Mouse (Mus musculus) embryonic facial prominence, embryonic 15.5 days (tissue): ENCODE data around the gene Arhgap33. TPM values are rescaled to one million over a fixed set of nuclear protein-coding genes. Genes with fewer than 3 reads are reported as not detected.

ENCODE experiments used
- ATAC-seq: fragments of 200-750 bp; cut with Nextera tagmentation; 2 replicates; pipeline ENCODE4 v1.8.0; 2017; ENCODE audit warnings: low read depth, moderate TSS enrichment; ENCODE audit not compliant: insufficient number of reproducible peaks, low FRiP score, low TSS enrichment
- H3K27ac ChIP-seq: fragments of 300-500 bp; sonication (generic); replicated peaks from 2 replicates; pipeline ENCODE4 v1.5.1; 2015; ENCODE audit warnings: mild to moderate bottlenecking, inconsistent platforms
- H3K27me3 ChIP-seq: fragments of 300-500 bp; sonication (generic); 2 replicates; pipeline ENCODE4 v1.6.1; 2015; ENCODE audit warnings: inconsistent platforms
- H3K36me3 ChIP-seq: fragments of 300-500 bp; sonication (generic); 2 replicates; pipeline ENCODE4 v1.6.1; 2015; ENCODE audit warnings: mild to moderate bottlenecking, inconsistent platforms
- H3K4me1 ChIP-seq: fragments of 300-500 bp; sonication (generic); 2 replicates; pipeline ENCODE4 v1.6.1; 2015; ENCODE audit warnings: inconsistent platforms
- H3K4me2 ChIP-seq: fragments of 300-500 bp; sonication (generic); replicated peaks from 2 replicates; pipeline ENCODE4 v1.6.1; 2015; ENCODE audit warnings: mild to moderate bottlenecking, inconsistent platforms
- H3K4me3 ChIP-seq: fragments of 300-500 bp; sonication (generic); replicated peaks from 2 replicates; pipeline ENCODE4 v1.5.1; 2015; ENCODE audit warnings: mild to moderate bottlenecking, inconsistent platforms
- H3K9ac ChIP-seq: fragments of 300-500 bp; sonication (generic); 2 replicates; pipeline ENCODE4 v1.6.1; 2015; ENCODE audit warnings: inconsistent platforms
- H3K9me3 ChIP-seq: fragments of 300-500 bp; sonication (generic); replicated peaks from 2 replicates; pipeline ENCODE4 v1.6.1; 2016; ENCODE audit warnings: inconsistent platforms
- WGBS: fragments of 180-500 bp; shearing (Covaris S2); methylation state at CpG from one replicate; pipeline ENCODE4 v1.1.7; 2015; 5-methylcytosine and 5-hydroxymethylcytosine counted together
- polyA plus RNA-seq: library from polyadenylated mRNA; unstranded; fragments of >200 nt; fragmentation: Nextera tagmentation; extraction: Ambion mirVana; gene quantifications from 2 replicates; pipeline ENCODE4 v1.2.1, GENCODE M21; 2015

The Arhgap33 gene
- polyA plus RNA-seq, 1 experiment from 2014 or later = 16.2 TPM

DNA sequence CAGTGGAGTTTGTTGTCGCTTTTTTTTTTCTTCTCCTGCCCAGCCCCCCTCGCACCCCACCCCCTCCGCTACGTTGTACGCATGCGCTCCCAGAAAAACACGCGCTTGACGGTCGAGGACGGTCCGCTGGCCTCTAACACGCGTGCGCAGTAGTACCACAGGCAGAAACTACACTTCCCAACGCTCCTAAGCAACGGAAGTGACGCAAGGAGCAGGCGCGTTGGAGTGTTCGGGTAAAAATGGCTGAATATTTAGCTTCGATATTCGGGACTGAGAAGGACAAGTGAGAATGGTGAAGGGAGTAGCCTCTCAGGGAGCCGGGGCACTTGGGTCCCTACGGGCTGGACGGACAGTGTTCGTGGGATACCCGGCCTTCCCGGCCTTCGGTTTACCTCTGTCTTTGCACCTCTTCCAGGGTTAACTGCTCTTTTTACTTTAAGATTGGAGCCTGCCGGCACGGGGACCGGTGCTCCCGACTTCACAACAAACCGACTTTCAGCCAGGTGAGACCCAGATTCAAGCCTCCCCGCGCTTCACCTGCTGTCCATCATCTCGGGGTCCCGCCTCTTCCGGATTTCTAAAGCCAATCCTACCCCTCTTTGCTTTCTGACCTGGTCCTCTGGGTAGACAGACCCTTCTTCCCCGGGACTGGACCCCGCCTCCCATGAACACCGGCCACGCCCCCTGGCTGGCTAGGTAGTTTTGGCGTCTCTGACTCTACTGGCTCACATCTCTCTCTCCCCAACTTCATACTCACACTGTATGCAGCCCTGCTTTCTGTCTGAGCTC, 28.5 kb upstream of the Arhgap33 start, which contains the start of the genes U2af1l4, Gm49396 and Psenen:
Gene U2af1l4 (plus strand): TSS at position 185 of the 789 bp plus-strand sequence.
Gene Gm49396 (plus strand): TSS at position 228 of the 789 bp plus-strand sequence.
Gene Psenen (minus strand): TSS at position 511 of the 789 bp plus-strand sequence.
- Histone ChIP-seq H3K9me3 (no peaks in the 10 kb centered on the region), H3K27me3 (no peaks in the 10 kb centered on the region), H3K27ac (peak within 1 kb of the TSS; percentile 98), H3K4me2 (peak within 1 kb of the TSS; percentile 81), H3K36me3 (peaks cover 19% of the 10 kb centered on the region), H3K4me3 (peak within 1 kb of the TSS; percentile 94), H3K9ac (peak within 1 kb of the TSS; percentile 86), H3K4me1 (peaks cover 28% of the 10 kb centered on the region)
- under 1% methylated on average over 45 of the region's 45 CpGs for WGBS
- peak; percentile 90 for ATAC-seq

GRCm38 (mm10) chr7:30562526-30563116, 27.8 kb upstream of the Arhgap33 start:
- no peak for ATAC-seq
- H3K27ac ChIP-seq = peak overlapping the region; percentile 98
- peak overlapping the region; percentile 94 for H3K4me3 ChIP-seq
- WGBS = 1% methylated on average over 27 of the region's 27 CpGs
- H3K9me3 ChIP-seq = no peaks in the 10 kb centered on the region
- H3K36me3 ChIP-seq = peaks cover 16% of the 10 kb centered on the region
- H3K9ac ChIP-seq = peak overlapping the region; percentile 55
- peak overlapping the region; percentile 81 for H3K4me2 ChIP-seq
- H3K4me1 ChIP-seq = peaks cover 33% of the 10 kb centered on the region
- no peaks in the 10 kb centered on the region for H3K27me3 ChIP-seq

DNA sequence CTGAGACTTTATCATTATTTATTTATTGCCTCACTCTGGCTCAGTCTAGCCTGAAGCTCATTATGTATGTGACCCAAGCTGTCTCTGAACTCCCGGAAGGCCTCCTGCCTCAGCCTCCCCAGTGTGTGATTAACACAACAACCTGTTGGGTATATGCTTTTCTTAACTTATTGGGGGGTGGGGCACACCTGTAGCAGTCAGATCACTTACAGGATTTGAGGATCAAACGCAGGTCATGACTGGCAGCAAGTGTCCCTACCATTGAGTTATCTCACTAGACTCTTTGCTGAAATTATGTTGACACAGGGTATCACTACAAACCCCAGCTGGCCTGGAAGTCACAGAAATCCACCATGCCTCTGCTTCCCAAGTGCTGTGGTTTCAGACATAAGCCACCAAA, 25.4 kb upstream of the Arhgap33 start:
- H3K36me3 ChIP-seq = peaks cover 23% of the 10 kb centered on the region
- H3K9ac ChIP-seq = 0 out of 2 replicates have a peak overlapping the region, but pooled peaks have one; percentile 2
- H3K4me1 ChIP-seq = peaks cover 33% of the 10 kb centered on the region
- 67% methylated on average over 2 of the region's 2 CpGs for WGBS
- no peaks in the 10 kb centered on the region for H3K9me3 ChIP-seq
- H3K4me3 ChIP-seq = no peak overlapping the region
- no peaks in the 10 kb centered on the region for H3K27me3 ChIP-seq
- peak overlapping the region; percentile 86; the same call in 1 of the 2 replicates for H3K4me2 ChIP-seq
- ATAC-seq = no peak
- no peak overlapping the region for H3K27ac ChIP-seq

- H3K4me3 ChIP-seq = peak within 1 kb of the TSS; percentile 74
- H3K27ac ChIP-seq = peak within 1 kb of the TSS; percentile 71
- H3K4me2 ChIP-seq = peak within 1 kb of the TSS; percentile 86
- WGBS = under 1% methylated on average over 20 of the region's 20 CpGs
- H3K27me3 ChIP-seq = no peaks in the 10 kb centered on the region
- peak within 1 kb of the TSS; percentile 79 for H3K9ac ChIP-seq
- no peaks in the 10 kb centered on the region for H3K9me3 ChIP-seq
- H3K4me1 ChIP-seq = peaks cover 33% of the 10 kb centered on the region
- ATAC-seq = peak; percentile 87
- peaks cover 28% of the 10 kb centered on the region for H3K36me3 ChIP-seq
These were observed 24.6 kb upstream of the Arhgap33 start, which contains the start of gene Lin37 for GRCm38 (mm10) chr7:30559443-30559954. Gene Lin37, minus strand, starts transcription at chr7:30559838.

DNA sequence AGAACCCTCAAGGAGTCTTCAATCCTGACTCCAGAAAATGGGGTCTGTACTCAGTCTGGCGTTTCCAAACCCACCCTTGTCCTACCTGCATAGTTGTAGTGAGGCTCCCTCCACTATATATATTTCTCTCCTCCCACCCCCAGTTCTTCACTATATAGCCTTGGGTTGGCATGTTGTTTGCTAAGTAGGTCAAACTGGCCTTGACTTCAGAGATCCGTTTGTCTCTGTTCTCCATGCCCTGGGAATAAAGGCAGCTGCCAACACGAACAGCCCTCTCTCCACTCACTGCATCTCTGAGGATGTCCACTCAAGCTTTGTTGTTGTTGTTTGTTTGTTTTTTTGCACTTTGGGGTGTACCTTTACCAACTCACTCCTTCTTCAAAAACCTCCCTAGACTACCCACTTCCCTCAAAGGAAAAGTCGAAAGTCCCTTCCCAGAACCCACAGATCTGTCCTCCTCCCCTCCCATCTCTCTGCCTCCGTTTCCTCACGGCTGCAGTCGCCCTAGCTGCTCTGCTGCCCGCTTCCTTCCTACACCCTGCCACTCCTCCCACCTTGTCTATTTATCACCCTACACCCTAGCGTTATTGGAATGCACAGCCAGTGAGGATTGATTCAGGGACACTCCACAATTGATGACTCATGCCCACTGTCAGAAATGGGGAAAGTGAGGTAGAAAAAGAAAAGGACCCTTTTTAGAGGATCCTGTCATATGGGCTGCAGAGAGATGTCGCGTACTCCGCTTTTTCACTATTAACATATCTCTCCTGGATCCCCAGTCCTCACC, 24.0 kb upstream of the Arhgap33 start:
- H3K4me2 ChIP-seq = peak overlapping the region; percentile 86
- no peaks in the 10 kb centered on the region for H3K27me3 ChIP-seq
- H3K9ac ChIP-seq = peak overlapping the region; percentile 79
- H3K9me3 ChIP-seq = no peaks in the 10 kb centered on the region
- WGBS = 14% methylated on average over 12 of the region's 12 CpGs
- H3K36me3 ChIP-seq = peaks cover 30% of the 10 kb centered on the region
- H3K4me3 ChIP-seq = peak overlapping the region; percentile 74
- H3K27ac ChIP-seq = peak overlapping the region; percentile 71
- H3K4me1 ChIP-seq = peaks cover 30% of the 10 kb centered on the region
- ATAC-seq = no peak

GRCm38 (mm10) chr7:30557901-30558514, 23.1 kb upstream of the Arhgap33 start:
- Histone ChIP-seq H3K4me2 (peak overlapping the region; percentile 86), H3K27me3 (no peaks in the 10 kb centered on the region), H3K9me3 (no peaks in the 10 kb centered on the region), H3K4me3 (peak overlapping the region; percentile 74), H3K9ac (no peak overlapping the region), H3K36me3 (peaks cover 30% of the 10 kb centered on the region), H3K4me1 (peaks cover 36% of the 10 kb centered on the region), H3K27ac (no peak overlapping the region)
- ATAC-seq = no peak
- 87% methylated on average over 13 of the region's 13 CpGs for WGBS

- no peak overlapping the region for H3K27ac ChIP-seq
- H3K9ac ChIP-seq = no peak overlapping the region
- H3K4me1 ChIP-seq = peaks cover 38% of the 10 kb centered on the region
- peaks cover 30% of the 10 kb centered on the region for H3K36me3 ChIP-seq
- WGBS = 92% methylated on average over 18 of the region's 18 CpGs
- no peaks in the 10 kb centered on the region for H3K27me3 ChIP-seq
- H3K9me3 ChIP-seq = no peaks in the 10 kb centered on the region
- H3K4me3 ChIP-seq = no peak overlapping the region
- H3K4me2 ChIP-seq = no peak overlapping the region
- no peak for ATAC-seq
These were observed 22.2 kb upstream of the Arhgap33 start for GRCm38 (mm10) chr7:30556894-30557536.

- peak overlapping the region; percentile 96 for H3K4me2 ChIP-seq
- H3K9me3 ChIP-seq = no peaks in the 10 kb centered on the region
- H3K9ac ChIP-seq = peak overlapping the region; percentile 59; the same call in 1 of the 2 replicates
- peaks cover 30% of the 10 kb centered on the region for H3K36me3 ChIP-seq
- ATAC-seq = no peak
- 86% methylated on average over 22 of the region's 22 CpGs for WGBS
- no peaks in the 10 kb centered on the region for H3K27me3 ChIP-seq
- H3K4me3 ChIP-seq = peak overlapping the region; percentile 81
- H3K27ac ChIP-seq = peak overlapping the region; percentile 100; the same call in 1 of the 2 replicates
- H3K4me1 ChIP-seq = peaks cover 30% of the 10 kb centered on the region
These were observed 19.1 kb upstream of the Arhgap33 start for GRCm38 (mm10) chr7:30553810-30554584.

DNA sequence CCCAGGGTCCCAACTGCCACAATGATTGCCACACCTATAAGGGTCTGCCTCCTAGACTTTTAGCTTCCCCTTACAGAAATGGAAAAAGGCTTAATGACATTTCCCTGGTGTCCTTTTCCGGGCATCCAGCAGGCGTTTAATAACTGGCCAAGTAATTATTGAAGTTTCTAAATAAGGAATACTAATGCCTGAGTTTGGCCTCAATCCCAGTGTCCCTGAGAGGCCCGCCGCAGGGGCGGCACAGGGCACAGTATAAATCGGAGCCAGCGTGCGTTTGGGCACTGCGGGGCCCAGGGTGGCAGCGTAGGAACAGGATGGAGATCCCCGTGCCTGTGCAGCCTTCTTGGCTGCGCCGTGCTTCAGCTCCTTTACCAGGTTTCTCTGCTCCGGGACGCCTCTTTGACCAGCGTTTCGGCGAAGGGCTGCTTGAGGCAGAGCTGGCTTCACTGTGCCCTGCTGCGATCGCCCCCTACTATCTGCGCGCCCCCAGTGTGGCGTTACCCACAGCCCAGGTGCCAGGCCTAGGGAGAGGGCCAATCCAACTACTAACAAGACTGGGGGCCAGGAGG, 18.2 kb upstream of the Arhgap33 start:
- Histone ChIP-seq H3K36me3 (peaks cover 32% of the 10 kb centered on the region), H3K4me2 (peak overlapping the region; percentile 96), H3K27ac (peak overlapping the region; percentile 100), H3K9ac (peak overlapping the region; percentile 59), H3K27me3 (no peaks in the 10 kb centered on the region), H3K9me3 (no peaks in the 10 kb centered on the region), H3K4me1 (peaks cover 21% of the 10 kb centered on the region), H3K4me3 (peak overlapping the region; percentile 81)
- 3% methylated on average over 23 of the region's 23 CpGs for whole genome bisulfite sequencing
- no peak for ATAC-seq
